Mouse (Mus musculus) intestine, embryonic 14.5 days (tissue): Measurements from ENCODE around the gene Usp35. TPM values are rescaled to one million over a fixed set of nuclear protein-coding genes. Genes with fewer than 3 reads are reported as not detected.

Experiments used
- ATAC-seq: fragments of 200-750 bp; cut with Nextera tagmentation; replicated peaks from 2 replicates; pipeline ENCODE4 v1.8.0; 2017; ENCODE audit warnings: low read depth, moderate number of reproducible peaks, moderate TSS enrichment, moderate library complexity; ENCODE audit not compliant: low FRiP score, low TSS enrichment
- DNase-seq: peaks from one replicate; pipeline ENCODE4 v3.0.0-alpha.2; 2018; ENCODE audit warnings: low spot score
- H3K27ac ChIP-seq: fragments of 300-500 bp; sonication (generic); 2 replicates; pipeline ENCODE4 v1.5.1; 2014; ENCODE audit warnings: low read depth, mild to moderate bottlenecking, control low read depth
- H3K27me3 ChIP-seq: fragments of 300-500 bp; sonication (generic); replicated peaks from 2 replicates; pipeline ENCODE4 v1.6.1; 2014; ENCODE audit warnings: low read length, control low read depth; ENCODE audit not compliant: control insufficient read depth, insufficient read depth
- H3K36me3 ChIP-seq: fragments of 300-500 bp; sonication (generic); 2 replicates; pipeline ENCODE4 v1.6.1; 2014; ENCODE audit warnings: low read length, control low read depth; ENCODE audit not compliant: control insufficient read depth, insufficient read depth
- H3K4me1 ChIP-seq: fragments of 300-500 bp; sonication (generic); replicated peaks from 2 replicates; pipeline ENCODE4 v1.6.1; 2014; ENCODE audit warnings: low read length, control low read depth, mixed read lengths; ENCODE audit not compliant: control insufficient read depth, insufficient read depth
- H3K4me2 ChIP-seq: fragments of 300-500 bp; sonication (generic); 2 replicates; pipeline ENCODE4 v1.6.1; 2014; ENCODE audit warnings: low read length
- H3K4me3 ChIP-seq: fragments of 300-500 bp; sonication (generic); 2 replicates; pipeline ENCODE4 v1.5.1; 2014; ENCODE audit warnings: low read depth, low read length, control low read depth, mixed read lengths
- H3K9ac ChIP-seq: fragments of 300-500 bp; sonication (generic); 2 replicates; pipeline ENCODE4 v1.6.1; 2014; ENCODE audit warnings: mild to moderate bottlenecking, low read length
- H3K9me3 ChIP-seq: fragments of 300-500 bp; sonication (generic); 2 replicates; pipeline ENCODE4 v1.6.1; 2016; ENCODE audit warnings: low read length, control low read depth; ENCODE audit not compliant: control insufficient read depth
- WGBS: fragments of 180-500 bp; shearing (Covaris S2); extraction: QIAGEN DNeasy Blood & Tissue Kit; methylation state at CpG from one replicate; pipeline ENCODE4 v1.1.7; 2014; 5-methylcytosine and 5-hydroxymethylcytosine counted together
- polyA plus RNA-seq: library from polyadenylated mRNA; unstranded; fragments of >200 nt; fragmentation: Nextera tagmentation; extraction: Ambion mirVana; gene quantifications from 2 replicates; pipeline ENCODE4 v1.2.1, GENCODE M21; 2014

Usp35 gene
- polyA plus RNA-seq, 1 experiment from 2014 or later: 2.1 TPM

DNA sequence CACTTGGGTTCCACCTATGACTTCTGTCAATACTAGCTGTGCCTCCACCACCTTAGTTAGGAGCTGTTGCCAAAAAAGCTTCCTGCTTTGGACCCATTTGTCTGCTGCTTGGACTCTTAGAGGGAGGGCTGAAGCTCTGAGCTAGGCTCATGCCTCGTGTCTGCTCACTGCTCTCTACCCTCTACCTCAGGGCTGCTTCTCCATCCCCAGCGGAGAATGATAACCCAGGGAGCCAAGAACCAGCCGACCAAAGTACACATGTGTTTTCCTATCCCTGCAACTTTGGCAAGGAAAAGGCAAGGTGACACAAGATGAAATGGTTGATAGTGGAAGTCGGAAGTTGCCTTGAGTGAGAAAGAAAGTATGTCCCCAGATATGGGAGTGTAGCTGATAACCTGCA, 26.6 kb downstream of the Usp35 start:
- H3K4me3 ChIP-seq: no peak overlapping the region
- no peak overlapping the region for H3K9ac ChIP-seq
- no peaks in the 10 kb centered on the region for H3K4me1 ChIP-seq
- DNase-seq (peak; percentile 39), ATAC-seq (no peak)
- 81% methylated on average over 4 of the region's 4 CpGs for WGBS
- H3K4me2 ChIP-seq: no peak overlapping the region
- H3K36me3 ChIP-seq: peaks cover 88% of the 10 kb centered on the region
- H3K27ac ChIP-seq: no peak overlapping the region
- no peaks in the 10 kb centered on the region for H3K9me3 ChIP-seq
- no peaks in the 10 kb centered on the region for H3K27me3 ChIP-seq

DNA sequence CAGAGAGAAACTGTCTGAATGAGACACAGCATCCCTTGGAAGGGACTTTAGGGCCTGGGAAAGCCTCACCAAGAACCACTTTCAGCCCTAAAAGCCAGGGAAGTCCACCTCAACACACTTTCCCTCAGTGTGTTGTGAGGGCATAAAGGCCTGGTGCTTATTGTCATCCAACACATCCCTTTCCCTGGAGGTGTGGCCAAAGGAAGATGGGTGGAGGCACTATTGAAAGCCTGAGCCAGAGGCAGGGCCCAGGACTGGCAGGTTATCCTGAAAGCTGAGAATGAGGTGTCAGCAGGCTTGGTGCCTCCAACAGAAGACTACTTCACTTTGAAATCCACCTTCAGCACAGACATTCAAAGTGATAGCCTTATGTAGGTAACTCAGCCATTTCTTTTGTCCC, 27.3 kb downstream of the Usp35 start:
- Histone ChIP-seq H3K4me2 (no peak overlapping the region), H3K9me3 (no peaks in the 10 kb centered on the region), H3K36me3 (peaks cover 87% of the 10 kb centered on the region), H3K27ac (no peak overlapping the region), H3K4me3 (no peak overlapping the region), H3K27me3 (no peaks in the 10 kb centered on the region), H3K4me1 (no peaks in the 10 kb centered on the region), H3K9ac (no peak overlapping the region)
- peak; percentile 15 for DNase-seq
- no peak for ATAC-seq

- no peak for ATAC-seq
- H3K4me1 ChIP-seq: no peaks in the 10 kb centered on the region
- peaks cover 87% of the 10 kb centered on the region for H3K36me3 ChIP-seq
- peak; percentile 16 for DNase-seq
- H3K9ac ChIP-seq: no peak overlapping the region
- H3K27ac ChIP-seq: no peak overlapping the region
- no peak overlapping the region for H3K4me3 ChIP-seq
- 71% methylated on average over 2 of the region's 2 CpGs for WGBS
- no peaks in the 10 kb centered on the region for H3K27me3 ChIP-seq
- no peak overlapping the region for H3K4me2 ChIP-seq
- H3K9me3 ChIP-seq: no peaks in the 10 kb centered on the region
These were observed 28.2 kb downstream of the Usp35 start for GRCm38 (mm10) chr7:97303614-97304013.

DNA sequence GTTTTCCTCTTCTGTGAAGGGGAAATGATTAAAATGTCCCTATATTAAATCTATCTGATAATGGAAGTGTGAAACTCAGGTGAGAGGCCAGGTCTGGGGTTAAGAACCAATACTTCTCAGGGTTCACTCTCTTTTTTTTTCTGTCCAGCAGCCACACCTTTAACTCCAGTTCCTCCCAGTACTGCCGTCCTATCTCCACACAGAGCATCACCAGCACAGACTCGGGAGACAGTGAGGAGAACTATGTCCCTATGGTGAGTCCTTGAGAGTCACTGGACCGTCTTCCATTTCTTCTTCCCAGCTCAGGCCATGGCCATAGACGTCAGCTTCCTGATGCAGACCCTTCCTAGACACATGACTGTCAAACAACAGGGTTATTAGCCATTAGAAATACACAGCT, 28.9 kb downstream of the Usp35 start:
- no peak overlapping the region for H3K27ac ChIP-seq
- no peak overlapping the region for H3K9ac ChIP-seq
- H3K9me3 ChIP-seq: no peaks in the 10 kb centered on the region
- no peak overlapping the region for H3K4me3 ChIP-seq
- H3K27me3 ChIP-seq: no peaks in the 10 kb centered on the region
- DNase-seq: peak; percentile 35
- no peak overlapping the region for H3K4me2 ChIP-seq
- ATAC-seq: no peak
- no peaks in the 10 kb centered on the region for H3K4me1 ChIP-seq
- H3K36me3 ChIP-seq: peaks cover 80% of the 10 kb centered on the region
- 80% methylated on average over 4 of the region's 4 CpGs for WGBS

- no peak for ATAC-seq
- Histone ChIP-seq H3K27ac (no peak overlapping the region), H3K4me3 (no peak overlapping the region), H3K4me2 (no peak overlapping the region), H3K36me3 (peaks cover 74% of the 10 kb centered on the region), H3K9me3 (no peaks in the 10 kb centered on the region), H3K4me1 (no peaks in the 10 kb centered on the region), H3K9ac (no peak overlapping the region), H3K27me3 (no peaks in the 10 kb centered on the region)
- 79% methylated on average over 4 of the region's 4 CpGs for WGBS
- no peak for DNase-seq
These were observed 29.6 kb downstream of the Usp35 start for GRCm38 (mm10) chr7:97302261-97302660.

- no peak overlapping the region for H3K4me2 ChIP-seq
- WGBS: 88% methylated on average over 8 of the region's 8 CpGs
- DNase-seq (no peak), ATAC-seq (no peak)
- H3K36me3 ChIP-seq: peaks cover 70% of the 10 kb centered on the region
- no peak overlapping the region for H3K9ac ChIP-seq
- no peak overlapping the region for H3K27ac ChIP-seq
- H3K27me3 ChIP-seq: no peaks in the 10 kb centered on the region
- no peaks in the 10 kb centered on the region for H3K4me1 ChIP-seq
- H3K4me3 ChIP-seq: no peak overlapping the region
- H3K9me3 ChIP-seq: no peaks in the 10 kb centered on the region
These were observed 30.5 kb downstream of the Usp35 start for GRCm38 (mm10) chr7:97301321-97301720.

DNA sequence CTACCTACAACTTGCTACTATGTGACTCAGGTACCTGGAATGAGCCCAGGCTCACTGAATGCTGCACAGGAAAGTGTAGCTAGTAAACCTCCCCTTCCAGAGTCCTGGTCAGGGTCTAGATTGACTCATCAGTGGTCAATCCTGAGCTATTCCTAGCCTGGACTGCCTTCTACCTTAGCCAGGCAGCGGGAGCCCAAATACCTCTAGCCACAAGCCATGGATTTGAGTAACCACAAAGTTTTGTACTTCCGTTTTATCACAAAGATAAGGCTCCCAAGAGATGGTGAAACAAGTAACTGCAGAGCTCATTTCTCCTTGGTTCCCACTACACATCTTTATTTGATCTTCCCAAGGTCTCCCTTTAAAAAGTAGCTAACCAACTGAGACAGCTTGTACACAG, 30.9 kb downstream of the Usp35 start:
- Histone ChIP-seq H3K27me3 (no peaks in the 10 kb centered on the region), H3K4me3 (no peak overlapping the region), H3K4me2 (no peak overlapping the region), H3K27ac (no peak overlapping the region), H3K36me3 (peaks cover 66% of the 10 kb centered on the region), H3K4me1 (no peaks in the 10 kb centered on the region), H3K9me3 (no peaks in the 10 kb centered on the region), H3K9ac (no peak overlapping the region)
- ATAC-seq (no peak), DNase-seq (peak; percentile 40)
- 89% methylated on average over 2 of the region's 2 CpGs for WGBS

GRCm38 (mm10) chr7:97298943-97299342, 32.9 kb downstream of the Usp35 start:
- Histone ChIP-seq H3K27ac (no peak overlapping the region), H3K4me3 (no peak overlapping the region), H3K36me3 (peaks cover 47% of the 10 kb centered on the region), H3K27me3 (no peaks in the 10 kb centered on the region), H3K9me3 (no peaks in the 10 kb centered on the region), H3K4me2 (no peak overlapping the region), H3K9ac (no peak overlapping the region), H3K4me1 (no peaks in the 10 kb centered on the region)
- DNase-seq (peak; percentile 32), ATAC-seq (no peak)
- 81% methylated on average over 6 of the region's 6 CpGs for WGBS

GRCm38 (mm10) chr7:97298279-97298678, 33.5 kb downstream of the Usp35 start:
- Histone ChIP-seq H3K36me3 (peaks cover 40% of the 10 kb centered on the region), H3K27ac (no peak overlapping the region), H3K9ac (no peak overlapping the region), H3K4me2 (no peak overlapping the region), H3K9me3 (no peaks in the 10 kb centered on the region), H3K4me1 (no peaks in the 10 kb centered on the region), H3K27me3 (no peaks in the 10 kb centered on the region), H3K4me3 (no peak overlapping the region)
- WGBS: 95% methylated on average over 2 of the region's 2 CpGs
- no peak for DNase-seq
- ATAC-seq: no peak
